Mouse (Mus musculus) kidney, embryonic 15.5 days (tissue): ENCODE measurements around the gene Ice2. TPM values are rescaled to one million over a fixed set of nuclear protein-coding genes. Genes with fewer than 3 reads are reported as not detected.

ENCODE experiments used
- ATAC-seq: fragments of 200-750 bp; cut with Nextera tagmentation; replicated peaks from 2 replicates; pipeline ENCODE4 v1.8.0; 2017; ENCODE audit warnings: moderate TSS enrichment; ENCODE audit not compliant: low FRiP score
- H3K27ac ChIP-seq: fragments of 300-500 bp; sonication (generic); 2 replicates; pipeline ENCODE4 v1.5.1; 2015; ENCODE audit warnings: mild to moderate bottlenecking, inconsistent platforms
- H3K27me3 ChIP-seq: fragments of 300-500 bp; sonication (generic); 2 replicates; pipeline ENCODE4 v1.6.1; 2015; ENCODE audit warnings: inconsistent platforms
- H3K36me3 ChIP-seq: fragments of 300-500 bp; sonication (generic); 2 replicates; pipeline ENCODE4 v1.6.1; 2015; ENCODE audit warnings: inconsistent platforms
- H3K4me1 ChIP-seq: fragments of 300-500 bp; sonication (generic); 2 replicates; pipeline ENCODE4 v1.6.1; 2015; ENCODE audit warnings: inconsistent platforms
- H3K4me2 ChIP-seq: fragments of 300-500 bp; sonication (generic); 2 replicates; pipeline ENCODE4 v1.6.1; 2015; ENCODE audit warnings: moderate library complexity, mild to moderate bottlenecking, inconsistent platforms
- H3K4me3 ChIP-seq: fragments of 300-500 bp; sonication (generic); replicated peaks from 2 replicates; pipeline ENCODE4 v1.5.1; 2015; ENCODE audit warnings: mild to moderate bottlenecking, inconsistent platforms
- H3K9ac ChIP-seq: fragments of 300-500 bp; sonication (generic); 2 replicates; pipeline ENCODE4 v1.6.1; 2015; ENCODE audit warnings: mild to moderate bottlenecking, inconsistent platforms
- H3K9me3 ChIP-seq: fragments of 300-500 bp; sonication (generic); replicated peaks from 2 replicates; pipeline ENCODE4 v1.6.1; 2016; ENCODE audit warnings: inconsistent platforms
- WGBS: fragments of 180-500 bp; shearing (Covaris S2); methylation state at CpG from one replicate; pipeline ENCODE4 v1.1.7; 2015; ENCODE audit warnings: mixed read lengths; 5-methylcytosine and 5-hydroxymethylcytosine counted together
- polyA plus RNA-seq: library from polyadenylated mRNA; unstranded; fragments of >200 nt; fragmentation: Nextera tagmentation; extraction: Ambion mirVana; gene quantifications from 2 replicates; pipeline ENCODE4 v1.2.1, GENCODE M21; 2015

The Ice2 gene
- polyA plus RNA-seq, 1 experiment from 2014 or later, result 21.3 TPM

- H3K4me1 ChIP-seq, result peaks cover 60% of the 10 kb centered on the region
- peak; percentile 38 for ATAC-seq
- H3K27ac ChIP-seq, result peak overlapping the region; percentile 95
These were observed 56.4 kb downstream of the Ice2 start for GRCm38 (mm10) chr9:69453901-69454666.

DNA sequence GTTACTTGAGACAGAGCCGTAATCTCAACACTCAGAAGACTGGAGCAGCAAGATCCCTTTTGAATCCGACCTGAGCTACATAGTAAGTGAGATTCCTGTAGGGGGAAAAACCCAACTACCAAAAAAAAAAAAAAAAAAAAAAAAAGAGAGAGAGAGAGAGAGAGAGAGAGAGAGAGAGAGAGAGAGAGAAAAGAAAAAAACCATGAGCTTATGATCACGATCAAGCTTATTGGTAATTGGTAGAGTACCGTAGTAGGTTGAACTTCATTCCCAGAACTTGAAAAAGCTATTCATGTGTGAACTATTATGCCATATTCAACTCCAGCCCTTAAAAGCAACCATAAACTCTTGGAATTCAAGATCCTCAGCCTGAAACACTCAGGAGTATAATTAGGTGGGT is 57.0 kb downstream of the Ice2 start:
- 41% methylated on average over 4 of the region's 4 CpGs for WGBS
- 0 out of 2 replicates have a peak overlapping the region, but pooled peaks have one; percentile 70 for H3K9ac ChIP-seq
- ATAC-seq, result no peak

More at GRCm38 (mm10) chr9:69453901-69454666, 56.4 kb downstream of the Ice2 start:
- peak overlapping the region; percentile 77 for H3K4me2 ChIP-seq
- WGBS, result 5% methylated on average over 32 of the region's 32 CpGs
- peak overlapping the region; percentile 70 for H3K9ac ChIP-seq
- no peaks in the 10 kb centered on the region for H3K9me3 ChIP-seq
- H3K4me3 ChIP-seq, result peak overlapping the region; percentile 67
- 0 out of 2 replicates have a peak, but pooled peaks cover 3% of the 10 kb centered on the region for H3K36me3 ChIP-seq
- no peaks in the 10 kb centered on the region for H3K27me3 ChIP-seq

GRCm38 (mm10) chr9:69455391-69455790 is 57.7 kb downstream of the Ice2 start:
- Histone ChIP-seq H3K27me3 (no peaks in the 10 kb centered on the region), H3K27ac (peak overlapping the region; percentile 95), H3K9ac (no peak overlapping the region), H3K36me3 (0 out of 2 replicates have a peak, but pooled peaks cover 5% of the 10 kb centered on the region), H3K9me3 (no peaks in the 10 kb centered on the region), H3K4me1 (peaks cover 73% of the 10 kb centered on the region), H3K4me2 (peak overlapping the region; percentile 77), H3K4me3 (peak overlapping the region; percentile 67)
- ATAC-seq, result no peak
- WGBS, result 36% methylated on average over 4 of the region's 4 CpGs

More for the DNA sequence above, 57.0 kb downstream of the Ice2 start:
- peak overlapping the region; percentile 95 for H3K27ac ChIP-seq
- peaks cover 66% of the 10 kb centered on the region for H3K4me1 ChIP-seq
- H3K36me3 ChIP-seq, result 0 out of 2 replicates have a peak, but pooled peaks cover 3% of the 10 kb centered on the region
- peak overlapping the region; percentile 77 for H3K4me2 ChIP-seq
- no peaks in the 10 kb centered on the region for H3K27me3 ChIP-seq
- no peaks in the 10 kb centered on the region for H3K9me3 ChIP-seq
- H3K4me3 ChIP-seq, result peak overlapping the region; percentile 67

DNA sequence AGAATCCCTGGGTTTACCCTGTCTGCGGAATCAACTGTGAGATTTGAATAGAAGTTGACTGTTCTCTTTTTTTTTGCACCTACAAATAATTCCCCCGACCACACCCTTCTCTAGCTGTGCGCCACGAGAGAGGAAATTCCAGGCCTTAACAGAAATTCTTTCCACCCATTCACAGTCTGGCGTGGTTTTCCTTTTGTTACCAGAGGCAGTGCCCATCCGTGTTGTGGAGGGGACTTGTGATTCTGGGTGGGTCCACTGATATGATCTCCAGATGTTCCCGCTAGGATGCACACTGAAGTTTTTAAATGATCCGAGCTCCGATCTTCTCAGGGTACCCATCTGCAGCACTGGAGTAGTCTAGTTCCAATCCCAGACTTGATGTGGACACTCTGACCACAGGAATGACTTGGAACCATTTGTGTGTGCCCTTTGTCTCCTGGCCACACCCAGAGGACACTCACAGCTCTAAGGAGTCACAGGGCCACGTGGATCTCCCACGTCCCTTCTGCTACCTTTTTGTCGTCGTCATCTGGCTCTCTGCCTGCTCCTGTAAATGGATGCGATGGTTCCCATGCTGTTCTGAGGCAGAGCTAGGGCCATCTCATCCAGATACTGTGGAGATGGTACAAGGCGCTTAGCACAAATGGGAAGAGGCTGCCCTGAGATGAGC is 58.8 kb downstream of the Ice2 start:
- H3K27me3 ChIP-seq, result no peaks in the 10 kb centered on the region

GRCm38 (mm10) chr9:69457143-69457542 is 59.4 kb downstream of the Ice2 start:
- WGBS, result 90% methylated on average over 3 of the region's 3 CpGs
- no peak overlapping the region for H3K4me3 ChIP-seq
- ATAC-seq, result no peak
- H3K4me1 ChIP-seq, result peaks cover 80% of the 10 kb centered on the region
- H3K9ac ChIP-seq, result no peak overlapping the region
- peak overlapping the region; percentile 77 for H3K4me2 ChIP-seq
- H3K27me3 ChIP-seq, result no peaks in the 10 kb centered on the region
- H3K9me3 ChIP-seq, result no peaks in the 10 kb centered on the region
- peaks cover 14% of the 10 kb centered on the region; the same call in 1 of the 2 replicates for H3K36me3 ChIP-seq
- peak overlapping the region; percentile 92 for H3K27ac ChIP-seq

More for the DNA sequence above, 58.8 kb downstream of the Ice2 start:
- Histone ChIP-seq H3K4me3 (no peak overlapping the region), H3K36me3 (0 out of 2 replicates have a peak, but pooled peaks cover 10% of the 10 kb centered on the region), H3K9me3 (no peaks in the 10 kb centered on the region), H3K9ac (no peak overlapping the region), H3K4me2 (peak overlapping the region; percentile 77), H3K4me1 (peaks cover 76% of the 10 kb centered on the region), H3K27ac (peak overlapping the region; percentile 95)
- WGBS, result 77% methylated on average over 15 of the region's 15 CpGs
- no peak for ATAC-seq

- H3K27ac ChIP-seq, result peak overlapping the region; percentile 92
- peaks cover 17% of the 10 kb centered on the region; the same call in 1 of the 2 replicates for H3K36me3 ChIP-seq
- 0 out of 2 replicates have a peak, but pooled peaks have one; percentile 16 for ATAC-seq
- peak overlapping the region; percentile 77 for H3K4me2 ChIP-seq
- 18% methylated on average over 14 of the region's 14 CpGs for WGBS
- H3K4me3 ChIP-seq, result no peak overlapping the region
- H3K27me3 ChIP-seq, result no peaks in the 10 kb centered on the region
- H3K9ac ChIP-seq, result no peak overlapping the region
- no peaks in the 10 kb centered on the region for H3K9me3 ChIP-seq
- peaks cover 77% of the 10 kb centered on the region for H3K4me1 ChIP-seq
These were observed 60.3 kb downstream of the Ice2 start for GRCm38 (mm10) chr9:69457747-69458625.

DNA sequence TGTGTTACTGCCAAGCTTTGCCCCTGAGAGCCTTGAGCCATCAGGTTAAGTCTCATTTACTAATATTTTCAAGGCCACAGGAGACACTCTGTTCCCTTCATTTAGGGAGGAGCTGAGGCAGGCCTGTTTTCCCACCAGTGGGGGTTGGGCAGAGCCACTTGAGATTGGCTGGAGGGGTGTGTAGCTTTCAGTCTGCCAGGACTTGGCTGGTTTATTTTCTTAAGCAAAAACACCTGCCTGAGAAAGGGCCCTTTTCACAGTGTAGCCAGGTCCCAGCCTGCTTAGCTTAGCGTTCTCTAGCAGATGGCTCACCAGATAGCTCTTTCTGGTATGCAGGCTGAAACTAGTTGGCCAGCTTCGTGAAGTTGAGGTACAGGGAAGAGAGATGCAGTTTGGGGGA is 61.3 kb downstream of the Ice2 start:
- Histone ChIP-seq H3K27ac (peak overlapping the region; percentile 92), H3K36me3 (peaks cover 20% of the 10 kb centered on the region; the same call in 1 of the 2 replicates), H3K4me1 (peaks cover 73% of the 10 kb centered on the region), H3K4me2 (peak overlapping the region; percentile 77; the same call in 1 of the 2 replicates), H3K9ac (no peak overlapping the region), H3K4me3 (no peak overlapping the region), H3K9me3 (no peaks in the 10 kb centered on the region), H3K27me3 (no peaks in the 10 kb centered on the region)
- WGBS, result 45% methylated on average over 2 of the region's 2 CpGs
- ATAC-seq, result 0 out of 2 replicates have a peak, but pooled peaks have one; percentile 20

DNA sequence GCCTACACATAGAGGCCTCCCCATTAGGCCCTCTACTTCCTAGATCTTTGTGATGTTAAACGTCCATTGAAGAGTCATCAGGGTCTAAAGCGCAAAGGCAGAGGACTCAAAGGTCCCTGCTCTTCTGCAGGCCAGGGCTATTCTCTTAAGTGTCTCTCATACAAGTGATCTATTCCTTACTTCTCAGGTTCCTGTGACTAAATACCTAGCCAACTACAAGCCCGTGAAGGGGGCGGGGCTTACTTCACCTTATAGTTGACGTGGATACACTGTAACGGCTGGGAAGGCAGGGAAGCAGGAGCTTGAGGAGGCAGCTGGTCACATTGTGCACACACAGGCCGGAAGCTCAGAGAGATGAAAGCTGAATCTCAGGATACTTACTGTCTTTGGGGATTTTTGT is 62.2 kb downstream of the Ice2 start:
- Histone ChIP-seq H3K4me3 (no peak overlapping the region), H3K9ac (no peak overlapping the region), H3K4me1 (peaks cover 67% of the 10 kb centered on the region), H3K9me3 (no peaks in the 10 kb centered on the region), H3K27me3 (no peaks in the 10 kb centered on the region), H3K27ac (0 out of 2 replicates have a peak overlapping the region, but pooled peaks have one; percentile 92), H3K4me2 (no peak overlapping the region), H3K36me3 (peaks cover 20% of the 10 kb centered on the region; the same call in 1 of the 2 replicates)
- WGBS, result 71% methylated on average over 7 of the region's 7 CpGs
- no peak for ATAC-seq

DNA sequence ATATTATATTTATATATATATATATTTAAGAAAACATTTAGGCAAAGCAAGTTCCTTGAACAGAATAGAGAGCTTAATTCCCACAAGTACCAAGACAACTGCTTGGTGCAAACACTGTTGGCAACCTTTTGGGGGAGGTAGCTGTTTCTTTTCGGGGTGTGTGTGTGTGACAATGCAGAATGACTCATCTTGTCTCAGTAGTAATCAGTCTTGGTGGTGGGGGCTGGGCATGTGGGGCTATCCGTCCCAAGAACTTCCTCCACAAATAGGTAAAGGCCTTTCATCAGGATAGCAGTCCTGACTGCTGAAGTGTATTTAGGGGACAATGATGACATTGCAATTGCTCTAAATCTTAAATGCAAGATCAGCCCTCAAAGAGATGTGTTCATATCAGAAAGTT is 65.3 kb downstream of the Ice2 start:
- 83% methylated on average over 2 of the region's 2 CpGs for WGBS

GRCm38 (mm10) chr9:69464109-69464756 is 66.5 kb downstream of the Ice2 start:
- 57% methylated on average over 6 of the region's 6 CpGs for WGBS
- H3K9ac ChIP-seq, result no peak overlapping the region
- no peaks in the 10 kb centered on the region for H3K27me3 ChIP-seq
- ATAC-seq, result no peak
- H3K27ac ChIP-seq, result no peak overlapping the region
- no peaks in the 10 kb centered on the region for H3K9me3 ChIP-seq
- no peak overlapping the region for H3K4me2 ChIP-seq
- H3K36me3 ChIP-seq, result peaks cover 39% of the 10 kb centered on the region
- H3K4me3 ChIP-seq, result no peak overlapping the region
- H3K4me1 ChIP-seq, result peaks cover 60% of the 10 kb centered on the region

More for the DNA sequence above, 65.3 kb downstream of the Ice2 start:
- Histone ChIP-seq H3K9ac (no peak overlapping the region), H3K4me3 (no peak overlapping the region), H3K27ac (no peak overlapping the region), H3K4me1 (peaks cover 63% of the 10 kb centered on the region), H3K9me3 (no peaks in the 10 kb centered on the region), H3K27me3 (no peaks in the 10 kb centered on the region), H3K4me2 (no peak overlapping the region), H3K36me3 (peaks cover 37% of the 10 kb centered on the region)
- no peak for ATAC-seq

- Histone ChIP-seq H3K4me3 (no peak overlapping the region), H3K9ac (no peak overlapping the region), H3K4me2 (no peak overlapping the region), H3K27ac (peak overlapping the region; percentile 61), H3K4me1 (peaks cover 66% of the 10 kb centered on the region), H3K36me3 (peaks cover 38% of the 10 kb centered on the region), H3K27me3 (no peaks in the 10 kb centered on the region), H3K9me3 (no peaks in the 10 kb centered on the region)
- no peak for ATAC-seq
- WGBS, result 61% methylated on average over 4 of the region's 4 CpGs
These were observed 68.4 kb downstream of the Ice2 start for GRCm38 (mm10) chr9:69466098-69466497.
